Mouse (Mus musculus) thymus, adult 18-20 months (tissue): ENCODE data around the gene Pla2g3.

Experiments used
- DNase-seq, 2 experiments: peaks; one replicate each; pipeline ENCODE4 v3.0.0; 2022; ENCODE audit warnings: mixed read lengths in 2 of 2

Gene Pla2g3

DNA sequence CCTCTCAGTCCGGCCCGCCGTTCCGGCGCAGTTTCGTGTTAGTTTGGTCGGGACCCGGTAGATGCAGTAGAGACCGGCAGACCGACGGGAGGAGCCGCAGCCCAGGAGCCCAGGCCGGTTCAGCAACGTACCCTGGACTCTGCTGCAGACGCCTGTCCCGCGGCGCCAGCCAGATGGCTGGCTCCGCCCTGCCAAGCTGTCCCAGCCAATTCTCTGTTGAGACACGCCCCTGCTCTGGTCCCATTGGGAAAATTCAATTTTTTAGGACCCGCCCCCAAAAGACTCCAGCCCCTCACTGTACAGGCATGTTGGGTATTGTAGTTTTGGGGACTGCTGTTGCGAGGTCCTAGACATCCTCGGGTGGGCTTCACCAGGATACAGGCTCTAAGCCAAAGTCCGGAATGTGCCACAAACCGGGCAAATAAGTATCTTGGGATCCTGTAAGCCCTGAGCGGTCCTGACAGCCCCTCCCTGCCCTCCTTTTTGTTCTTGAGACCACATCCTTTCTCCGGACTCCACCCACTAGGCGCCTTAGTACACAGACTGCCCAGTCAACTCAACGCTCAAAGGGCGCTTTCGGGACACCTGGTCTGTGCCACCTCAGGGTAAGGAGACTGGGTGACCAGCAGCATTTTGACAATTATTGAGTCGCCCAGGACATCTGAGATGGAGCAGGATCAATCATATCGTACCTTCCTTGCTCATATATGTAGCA lies 51.2 kb downstream of the Pla2g3 start:
- DNase-seq: peak; percentile 79 to 85

- DNase-seq: no peak
Measured at GRCm38 (mm10) chr11:3539826-3540196, 51.7 kb downstream of the Pla2g3 start.

DNA sequence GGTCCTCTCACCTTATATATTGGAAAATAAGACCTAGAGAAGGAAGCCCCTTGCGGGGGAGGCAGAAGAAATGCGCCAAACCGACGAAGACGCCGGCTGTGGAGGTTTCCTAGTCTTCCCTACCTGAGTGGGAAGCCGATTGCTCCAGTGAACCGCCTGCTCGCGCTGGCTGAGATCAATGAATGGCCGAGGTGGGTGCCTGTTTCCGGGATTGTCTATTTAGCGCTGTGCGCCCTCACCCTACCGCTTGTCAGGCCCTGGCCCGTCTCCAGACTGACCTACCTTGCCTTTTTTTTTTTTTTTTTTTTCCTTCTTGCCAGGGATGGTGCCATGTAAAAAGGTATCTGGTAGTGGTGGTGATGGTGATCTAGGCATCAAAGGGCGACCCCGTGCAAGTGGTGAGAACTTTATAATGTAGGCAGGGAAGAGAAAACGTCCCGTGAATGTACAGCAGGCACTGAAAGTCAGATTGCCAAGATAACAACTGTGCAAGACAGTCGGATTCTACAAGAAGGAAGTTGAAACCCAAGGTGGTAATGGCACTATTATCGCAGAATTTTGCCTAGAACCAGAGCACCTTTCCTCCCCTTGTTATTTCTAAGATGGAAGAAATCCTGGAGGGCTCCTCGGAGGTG lies 52.5 kb downstream of the Pla2g3 start, which contains the start of gene Smtn:
Smtn (minus strand) TSS at position 162 of the 635 bp plus-strand sequence.
- DNase-seq: no peak

GRCm38 (mm10) chr11:3541932-3542331 lies 53.8 kb downstream of the Pla2g3 start:
- DNase-seq: no peak

DNA sequence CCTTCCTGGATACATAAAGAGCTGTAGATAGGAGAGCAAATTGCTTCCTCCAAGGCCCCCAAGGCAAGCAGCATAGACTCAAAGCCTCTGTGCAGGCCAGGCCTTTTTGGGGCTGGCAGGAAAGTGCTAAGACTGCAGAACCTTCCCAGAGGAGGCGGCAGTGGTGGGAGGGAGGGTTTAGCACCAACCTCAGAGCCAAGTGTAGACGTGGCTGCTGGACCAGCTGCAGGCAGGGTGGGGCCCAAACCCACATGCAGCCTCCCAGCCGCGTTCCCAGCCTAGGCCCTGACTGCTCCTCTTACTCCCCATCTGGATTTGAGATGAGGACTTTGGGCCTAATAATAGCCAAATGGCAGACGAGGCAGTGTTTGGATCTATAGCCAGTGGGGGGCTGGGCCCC lies 54.9 kb downstream of the Pla2g3 start:
- DNase-seq: no peak

DNA sequence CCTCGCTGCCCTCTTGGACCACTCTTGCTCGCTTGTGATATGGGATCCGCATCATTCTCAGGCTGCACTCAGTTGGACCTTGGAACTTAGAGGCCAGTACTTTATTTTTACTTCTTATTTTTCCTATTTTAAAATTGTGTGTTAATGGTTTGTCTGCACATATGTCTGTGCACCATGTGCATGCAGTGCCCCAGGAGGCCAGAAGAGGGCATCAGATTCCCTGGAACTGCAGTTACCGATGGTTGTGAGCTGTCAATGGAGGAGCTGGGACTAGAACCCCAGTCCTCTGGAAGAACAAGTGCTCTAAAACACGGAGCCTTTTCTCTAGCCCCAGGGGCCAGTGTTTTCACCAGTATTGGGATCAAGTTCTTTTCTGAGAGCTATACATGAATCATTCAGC lies 56.3 kb downstream of the Pla2g3 start:
- no peak for DNase-seq

DNA sequence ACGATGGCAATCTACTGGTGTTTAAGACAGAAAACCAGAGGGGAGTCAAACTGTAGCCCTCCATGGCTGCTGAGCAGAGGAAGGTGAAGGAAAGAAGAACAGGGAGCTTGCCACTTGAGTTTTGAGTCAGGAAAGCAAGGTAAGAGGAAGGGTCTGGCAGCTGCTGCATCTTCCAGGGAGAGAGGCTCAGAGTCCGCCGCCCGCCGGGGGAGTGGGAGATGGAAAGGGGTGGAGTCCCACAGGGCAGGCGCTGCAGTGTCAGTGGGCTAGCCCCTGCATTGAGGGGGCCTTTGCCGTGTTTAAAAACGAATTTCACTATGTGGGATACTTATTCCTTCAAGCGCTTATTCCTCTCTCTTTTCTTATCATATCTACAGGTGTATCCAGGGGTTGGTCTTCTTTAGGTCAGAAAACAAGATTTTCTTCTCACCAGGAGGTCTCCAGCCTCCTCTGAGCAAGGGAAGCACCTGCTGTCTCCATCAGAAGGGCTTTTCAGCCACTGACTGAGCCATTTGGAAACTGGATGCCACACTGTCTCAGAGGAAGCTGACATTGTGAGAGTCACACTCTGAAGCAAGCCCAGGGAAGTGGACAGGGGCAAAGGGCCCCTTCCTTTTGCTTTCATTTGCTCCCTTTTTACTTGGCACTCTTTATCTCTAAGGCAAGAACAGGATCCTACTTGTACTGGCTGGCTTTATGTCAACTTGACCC lies 57.6 kb downstream of the Pla2g3 start:
- DNase-seq: no peak

GRCm38 (mm10) chr11:3546242-3546562 lies 58.1 kb downstream of the Pla2g3 start:
- no peak for DNase-seq

- no peak for DNase-seq
Measured at GRCm38 (mm10) chr11:3547047-3547446, 59.0 kb downstream of the Pla2g3 start.

DNA sequence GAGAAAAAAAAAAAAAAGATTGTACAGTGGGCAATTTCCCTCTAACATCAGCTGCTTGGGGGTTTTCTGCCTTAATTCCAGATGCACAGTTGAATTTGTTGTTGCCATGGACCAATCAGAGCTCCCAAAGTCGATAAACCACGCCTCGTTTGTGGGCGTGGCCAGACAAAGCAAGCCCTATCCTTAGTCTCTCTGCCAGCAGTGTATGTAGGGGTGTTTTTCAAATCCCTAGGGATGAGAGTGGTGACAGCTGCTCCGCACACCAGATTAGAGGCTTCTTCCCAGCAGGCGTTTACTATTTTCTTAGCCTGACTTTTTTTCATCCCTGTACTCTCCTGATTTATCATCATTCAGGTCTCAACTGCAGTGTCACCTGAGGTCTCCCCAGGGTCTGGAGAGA lies 59.9 kb downstream of the Pla2g3 start:
- DNase-seq: no peak

DNA sequence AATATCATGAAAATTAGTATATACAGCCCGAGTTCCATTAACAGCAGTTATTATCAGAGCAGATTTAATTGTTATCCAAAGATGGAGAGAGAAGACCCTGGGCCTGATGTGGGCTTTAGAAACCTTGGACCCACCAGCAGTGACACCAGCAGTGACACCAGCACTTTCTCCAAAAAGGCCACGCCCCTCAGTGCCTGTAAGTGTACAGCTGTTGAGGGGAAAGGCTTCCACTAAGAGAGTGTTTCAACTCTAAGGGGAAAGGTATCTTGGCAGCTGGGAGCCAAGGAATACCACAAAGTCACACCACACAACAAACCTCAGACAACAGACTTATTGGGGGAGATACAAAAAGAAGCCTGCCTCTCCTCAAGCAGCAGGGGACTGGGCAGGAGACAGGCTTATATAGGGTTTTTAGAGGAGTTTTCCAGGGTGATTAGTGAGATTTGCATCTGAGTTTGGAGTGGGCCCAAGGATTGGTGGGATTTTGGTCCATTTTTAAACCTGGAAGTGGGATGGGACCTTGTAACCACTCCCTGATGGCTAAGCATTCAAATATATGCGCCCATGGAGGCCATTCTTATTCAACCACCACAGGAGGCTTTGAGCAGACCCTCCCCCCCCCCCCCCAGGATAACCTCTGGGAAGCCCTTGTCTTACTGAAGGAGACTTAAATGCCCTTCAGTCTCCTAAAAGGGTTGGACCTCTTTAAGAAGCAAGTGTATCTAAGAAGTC lies 60.6 kb downstream of the Pla2g3 start:
- DNase-seq: no peak
